Mouse (Mus musculus) left cerebral cortex, postnatal 14 days (tissue): ENCODE measurements around the gene Zfp638. TPM values are rescaled to one million over a fixed set of nuclear protein-coding genes. Genes with fewer than 3 reads are reported as not detected.
"Not testable (repeated sequence)": the region's sequence is repeated elsewhere in the genome, so short reads cannot be mapped to it uniquely, and the experiment has no call there.

Source experiments
- DNase-seq, 2 experiments: peaks; one replicate each; pipeline ENCODE4 v3.0.0; 2021 to 2022; ENCODE audit warnings: low spot score in 2 of 2, mixed read lengths in 1 of 2
- intact Hi-C: fragments of 180-260 bp; cut with DNase I; formaldehyde crosslinking; loops from one replicate; pipeline ENCODE4 v1.15.1; 2025
- total RNA-seq, 2 experiments: library from RNA; stranded (reverse); gene quantifications; 2 replicates each; pipeline ENCODE4 v1.2.3; 2021

The Zfp638 gene
- total RNA-seq, 2 experiments from 2014 or later = 112 to 116 TPM

GRCm38 (mm10) chr6:84002716-84003115 is 135.8 kb downstream of the Zfp638 start:
- no peak for DNase-seq
- intact Hi-C loops = no loop called here

- DNase-seq = no peak
- intact Hi-C loops = no loop called here
These were observed 137.4 kb downstream of the Zfp638 start for GRCm38 (mm10) chr6:84004295-84004694.

- intact Hi-C loops = no loop called here
- peak in 1 of 2 experiments; percentile 58 for DNase-seq
These were observed 141.7 kb downstream of the Zfp638 start, which contains the start of gene Dysf for GRCm38 (mm10) chr6:84008363-84009171. Dysf (plus strand) TSS chr6:84008590.

- no peak for DNase-seq
- intact Hi-C loops = no loop called here
These were observed 142.4 kb downstream of the Zfp638 start for GRCm38 (mm10) chr6:84009172-84009872.

- no peak for DNase-seq
- intact Hi-C loops = no loop called here
These were observed 143.0 kb downstream of the Zfp638 start for GRCm38 (mm10) chr6:84009915-84010302.

GRCm38 (mm10) chr6:84010303-84011225 is 143.7 kb downstream of the Zfp638 start:
- intact Hi-C loops = no loop called here
- DNase-seq = no peak

- DNase-seq, intact Hi-C loops: not testable (repeated sequence)
These were observed 148.2 kb downstream of the Zfp638 start for GRCm38 (mm10) chr6:84014961-84015683.

- intact Hi-C loops = no loop called here
- DNase-seq = no peak
These were observed 149.9 kb downstream of the Zfp638 start for GRCm38 (mm10) chr6:84016851-84017250.

- intact Hi-C loops = no loop called here
- DNase-seq = no peak
These were observed 150.5 kb downstream of the Zfp638 start for GRCm38 (mm10) chr6:84017392-84017791.

GRCm38 (mm10) chr6:84018906-84019550 is 152.1 kb downstream of the Zfp638 start:
- intact Hi-C loops = loop anchor here (2.0 kb wide), 1 partner anchor 42 kb away; no protein-coding TSS in a partner anchor
- no peak for DNase-seq

GRCm38 (mm10) chr6:84020002-84020401 is 153.1 kb downstream of the Zfp638 start:
- DNase-seq = no peak
- intact Hi-C loops = no loop called here

- no peak for DNase-seq
- intact Hi-C loops = no loop called here
These were observed 155.1 kb downstream of the Zfp638 start for GRCm38 (mm10) chr6:84021990-84022389.

- intact Hi-C loops = no loop called here
These were observed 158.7 kb downstream of the Zfp638 start for GRCm38 (mm10) chr6:84025636-84026035.

GRCm38 (mm10) chr6:84028791-84029190 is 161.9 kb downstream of the Zfp638 start:
- intact Hi-C loops = no loop called here
- no peak for DNase-seq

More at GRCm38 (mm10) chr6:84025636-84026035, 158.7 kb downstream of the Zfp638 start:
- DNase-seq = no peak

- intact Hi-C loops = no loop called here
- DNase-seq = no peak
These were observed 162.9 kb downstream of the Zfp638 start for GRCm38 (mm10) chr6:84029775-84030174.

GRCm38 (mm10) chr6:84032516-84032915 is 165.6 kb downstream of the Zfp638 start:
- DNase-seq, intact Hi-C loops: not testable (repeated sequence)
